Mouse (Mus musculus): ENCODE data around the gene Irf9. TPM values are rescaled to one million over a fixed set of nuclear protein-coding genes. Genes with fewer than 3 reads are reported as not detected.

Gene Irf9
- polyA plus RNA-seq, 1 experiment from 2014 or later: 18.6 TPM

GRCm38 (mm10) chr14:55641291-55641690, 37.9 kb downstream of the Irf9 start:
- TF ChIP-seq CTCF (IDR thresholded peaks at IDR 0.05; ENCODE audit: low read depth) (no peak), EP300 (IDR thresholded peaks at IDR 0.05; ENCODE audit: low read depth) (no peak)

GRCm38 (mm10) chr14:55642679-55643059, 39.3 kb downstream of the Irf9 start:
- H3K27me3 ChIP-seq (ENCODE audit: insufficient read depth, low read length): no peaks in the 10 kb centered on the region

More at GRCm38 (mm10) chr14:55641291-55641690, 37.9 kb downstream of the Irf9 start:
- ATAC-seq (no peak), DNase-seq (no peak)
- Histone ChIP-seq H3K36me3 (replicated peaks; ENCODE audit: insufficient read depth, low read length) (peaks cover 46% of the 10 kb centered on the region), H3K4me2 (ENCODE audit: low read depth, low read length) (no peak overlapping the region), H3K9ac (replicated peaks) (no peak overlapping the region), H3K4me1 (ENCODE audit: insufficient read depth) (peaks cover 19% of the 10 kb centered on the region), H3K9me3 (ENCODE audit: low read length) (no peaks in the 10 kb centered on the region), H3K4me3 (ENCODE audit: low read depth, low read length) (no peak overlapping the region), H3K27me3 (ENCODE audit: insufficient read depth, low read length) (no peaks in the 10 kb centered on the region), H3K27ac (ENCODE audit: low read depth) (no peak overlapping the region)
- 85% methylated on average over 13 of the region's 13 CpGs for whole genome bisulfite sequencing (ENCODE audit: insufficient replicate concordance)

GRCm38 (mm10) chr14:55643060-55643907, 39.9 kb downstream of the Irf9 start, which contains the start of gene Tm9sf1:
Tm9sf1 (minus strand) TSS chr14:55643806.
- Histone ChIP-seq H3K27ac (ENCODE audit: low read depth) (peak within 1 kb of the TSS; percentile 94), H3K9ac (replicated peaks) (peak within 1 kb of the TSS; percentile 85), H3K4me2 (ENCODE audit: low read depth, low read length) (peak within 1 kb of the TSS; percentile 92), H3K36me3 (replicated peaks; ENCODE audit: insufficient read depth, low read length) (peaks cover 33% of the 10 kb centered on the region), H3K27me3 (ENCODE audit: insufficient read depth, low read length) (no peaks in the 10 kb centered on the region), H3K9me3 (ENCODE audit: low read length) (no peaks in the 10 kb centered on the region), H3K4me1 (ENCODE audit: insufficient read depth) (peaks cover 19% of the 10 kb centered on the region), H3K4me3 (ENCODE audit: low read depth, low read length) (peak within 1 kb of the TSS; percentile 77)
- peak; percentile 89 for DNase-seq
- under 1% methylated on average over 84 of the region's 89 CpGs for WGBS (ENCODE audit: insufficient replicate concordance)
- TF ChIP-seq EP300 (IDR thresholded peaks at IDR 0.05; ENCODE audit: low read depth): peak; percentile 39; the same call in 1 of the 2 replicates
- 0 out of 2 replicates have a peak, but pooled peaks have one; percentile 13 for TF ChIP-seq CTCF (IDR thresholded peaks at IDR 0.05; ENCODE audit: low read depth)
- peak; percentile 92 for ATAC-seq

More at GRCm38 (mm10) chr14:55642679-55643059, 39.3 kb downstream of the Irf9 start:
- no peak for TF ChIP-seq CTCF (IDR thresholded peaks at IDR 0.05; ENCODE audit: low read depth)
- no peak for TF ChIP-seq EP300 (IDR thresholded peaks at IDR 0.05; ENCODE audit: low read depth)
- H3K36me3 ChIP-seq (replicated peaks; ENCODE audit: insufficient read depth, low read length): peaks cover 40% of the 10 kb centered on the region
- H3K4me2 ChIP-seq (ENCODE audit: low read depth, low read length): peak overlapping the region; percentile 92
- peak overlapping the region; percentile 85 for H3K9ac ChIP-seq (replicated peaks)
- peak overlapping the region; percentile 94 for H3K27ac ChIP-seq (ENCODE audit: low read depth)
- peak overlapping the region; percentile 77 for H3K4me3 ChIP-seq (ENCODE audit: low read depth, low read length)
- H3K9me3 ChIP-seq (ENCODE audit: low read length): no peaks in the 10 kb centered on the region
- 16% methylated on average over 8 of the region's 8 CpGs for WGBS (ENCODE audit: insufficient replicate concordance)
- ATAC-seq: peak; percentile 6; the same call in 1 of the 2 replicates
- DNase-seq: no peak
- peaks cover 19% of the 10 kb centered on the region for H3K4me1 ChIP-seq (ENCODE audit: insufficient read depth)

- Histone ChIP-seq H3K27ac (ENCODE audit: low read depth) (peak overlapping the region; percentile 94), H3K4me3 (ENCODE audit: low read depth, low read length) (peak overlapping the region; percentile 77), H3K27me3 (ENCODE audit: insufficient read depth, low read length) (no peaks in the 10 kb centered on the region), H3K4me2 (ENCODE audit: low read depth, low read length) (peak overlapping the region; percentile 92), H3K4me1 (ENCODE audit: insufficient read depth) (peaks cover 19% of the 10 kb centered on the region), H3K9me3 (ENCODE audit: low read length) (no peaks in the 10 kb centered on the region), H3K9ac (replicated peaks) (peak overlapping the region; percentile 85), H3K36me3 (replicated peaks; ENCODE audit: insufficient read depth, low read length) (peaks cover 23% of the 10 kb centered on the region)
- no peak for TF ChIP-seq CTCF (IDR thresholded peaks at IDR 0.05; ENCODE audit: low read depth)
- TF ChIP-seq EP300 (IDR thresholded peaks at IDR 0.05; ENCODE audit: low read depth): no peak
- DNase-seq: no peak
- no peak for ATAC-seq
- WGBS (ENCODE audit: insufficient replicate concordance): 15% methylated on average over 17 of the region's 17 CpGs
These were observed 41.0 kb downstream of the Irf9 start for GRCm38 (mm10) chr14:55644261-55644888.

GRCm38 (mm10) chr14:55649884-55650283, 46.5 kb downstream of the Irf9 start, which contains the start of gene Tssk4:
Tssk4 (plus strand) TSS chr14:55650184.
- Histone ChIP-seq H3K27ac (ENCODE audit: low read depth) (no peak within 1 kb of the TSS), H3K4me2 (ENCODE audit: low read depth, low read length) (no peak within 1 kb of the TSS), H3K36me3 (replicated peaks; ENCODE audit: insufficient read depth, low read length) (0 out of 2 replicates have a peak, but pooled peaks cover 4% of the 10 kb centered on the region), H3K27me3 (ENCODE audit: insufficient read depth, low read length) (no peaks in the 10 kb centered on the region), H3K9ac (replicated peaks) (no peak within 1 kb of the TSS), H3K4me1 (ENCODE audit: insufficient read depth) (peaks cover 5% of the 10 kb centered on the region), H3K4me3 (ENCODE audit: low read depth, low read length) (no peak within 1 kb of the TSS), H3K9me3 (ENCODE audit: low read length) (no peaks in the 10 kb centered on the region)
- TF ChIP-seq CTCF (IDR thresholded peaks at IDR 0.05; ENCODE audit: low read depth): no peak
- DNase-seq (no peak), ATAC-seq (no peak)
- 85% methylated on average over 2 of the region's 2 CpGs for WGBS (ENCODE audit: insufficient replicate concordance)

GRCm38 (mm10) chr14:55651528-55651927, 48.2 kb downstream of the Irf9 start:
- no peak for DNase-seq
- no peak for ATAC-seq
- no peaks in the 10 kb centered on the region for H3K4me1 ChIP-seq (ENCODE audit: insufficient read depth)
- no peaks in the 10 kb centered on the region for H3K9me3 ChIP-seq (ENCODE audit: low read length)
- 0 out of 2 replicates have a peak, but pooled peaks cover under 1% of the 10 kb centered on the region for H3K36me3 ChIP-seq (replicated peaks; ENCODE audit: insufficient read depth, low read length)
- H3K27me3 ChIP-seq (ENCODE audit: insufficient read depth, low read length): no peaks in the 10 kb centered on the region
- no peak for TF ChIP-seq CTCF (IDR thresholded peaks at IDR 0.05; ENCODE audit: low read depth)
- no peak for TF ChIP-seq EP300 (IDR thresholded peaks at IDR 0.05; ENCODE audit: low read depth)
- no peak overlapping the region for H3K4me2 ChIP-seq (ENCODE audit: low read depth, low read length)
- no peak overlapping the region for H3K4me3 ChIP-seq (ENCODE audit: low read depth, low read length)
- H3K9ac ChIP-seq (replicated peaks): no peak overlapping the region
- H3K27ac ChIP-seq (ENCODE audit: low read depth): no peak overlapping the region
- WGBS (ENCODE audit: insufficient replicate concordance): 80% methylated on average over 7 of the region's 7 CpGs

Data from liver, postnatal 0 days (tissue).